Mouse (Mus musculus): ENCODE data around the gene Fbxo5. TPM values are rescaled to one million over a fixed set of nuclear protein-coding genes. Genes with fewer than 3 reads are reported as not detected.

Fbxo5 gene
- polyA plus RNA-seq, 1 experiment from 2014 or later: 78.7 TPM

- no peaks in the 10 kb centered on the region for H3K27me3 ChIP-seq (ENCODE audit: control insufficient read depth, insufficient read depth, low read depth, low read length)
- peaks cover 54% of the 10 kb centered on the region for H3K36me3 ChIP-seq (ENCODE audit: control insufficient read depth, insufficient read depth)
- no peak overlapping the region for H3K4me3 ChIP-seq (ENCODE audit: low read depth, low read length)
- no peak overlapping the region for H3K4me2 ChIP-seq (ENCODE audit: low read depth, low read length)
- no peaks in the 10 kb centered on the region for H3K9me3 ChIP-seq (replicated peaks; ENCODE audit: control insufficient read depth, low read length)
- no peak overlapping the region for H3K9ac ChIP-seq (ENCODE audit: low read depth, low read length)
- no peak for ATAC-seq (ENCODE audit: low read depth)
- peaks cover 17% of the 10 kb centered on the region for H3K4me1 ChIP-seq (ENCODE audit: control insufficient read depth, low read depth, low read length)
- 82% methylated on average over 3 of the region's 3 CpGs for WGBS (ENCODE audit: insufficient replicate concordance)
- H3K27ac ChIP-seq (ENCODE audit: low read length): no peak overlapping the region
Observed at GRCm38 (mm10) chr10:5818772-5819171, 13.4 kb upstream of the Fbxo5 start.

GRCm38 (mm10) chr10:5815968-5816367 is 10.6 kb upstream of the Fbxo5 start:
- Histone ChIP-seq H3K4me1 (ENCODE audit: control insufficient read depth, low read depth, low read length) (peaks cover under 1% of the 10 kb centered on the region), H3K4me2 (ENCODE audit: low read depth, low read length) (no peak overlapping the region), H3K36me3 (ENCODE audit: control insufficient read depth, insufficient read depth) (peaks cover 78% of the 10 kb centered on the region), H3K27me3 (ENCODE audit: control insufficient read depth, insufficient read depth, low read depth, low read length) (no peaks in the 10 kb centered on the region), H3K27ac (ENCODE audit: low read length) (no peak overlapping the region), H3K9ac (ENCODE audit: low read depth, low read length) (no peak overlapping the region), H3K9me3 (replicated peaks; ENCODE audit: control insufficient read depth, low read length) (no peaks in the 10 kb centered on the region), H3K4me3 (ENCODE audit: low read depth, low read length) (no peak overlapping the region)
- WGBS (ENCODE audit: insufficient replicate concordance): 83% methylated on average over 2 of the region's 2 CpGs
- no peak for ATAC-seq (ENCODE audit: low read depth)

GRCm38 (mm10) chr10:5813724-5814123 is 8.3 kb upstream of the Fbxo5 start:
- ATAC-seq (ENCODE audit: low read depth): no peak
- no peak overlapping the region for H3K4me2 ChIP-seq (ENCODE audit: low read depth, low read length)
- no peak overlapping the region for H3K27ac ChIP-seq (ENCODE audit: low read length)
- 86% methylated on average over 11 of the region's 11 CpGs for WGBS (ENCODE audit: insufficient replicate concordance)
- H3K4me3 ChIP-seq (ENCODE audit: low read depth, low read length): no peak overlapping the region
- H3K27me3 ChIP-seq (ENCODE audit: control insufficient read depth, insufficient read depth, low read depth, low read length): no peaks in the 10 kb centered on the region
- peaks cover 65% of the 10 kb centered on the region for H3K36me3 ChIP-seq (ENCODE audit: control insufficient read depth, insufficient read depth)
- H3K9ac ChIP-seq (ENCODE audit: low read depth, low read length): no peak overlapping the region
- H3K9me3 ChIP-seq (replicated peaks; ENCODE audit: control insufficient read depth, low read length): no peaks in the 10 kb centered on the region
- H3K4me1 ChIP-seq (ENCODE audit: control insufficient read depth, low read depth, low read length): no peaks in the 10 kb centered on the region

- H3K4me2 ChIP-seq (ENCODE audit: low read depth, low read length): peak overlapping the region; percentile 24; the same call in 1 of the 2 replicates
- no peak overlapping the region for H3K4me3 ChIP-seq (ENCODE audit: low read depth, low read length)
- peak overlapping the region; percentile 7; the same call in 1 of the 2 replicates for H3K9ac ChIP-seq (ENCODE audit: low read depth, low read length)
- H3K36me3 ChIP-seq (ENCODE audit: control insufficient read depth, insufficient read depth): peaks cover 15% of the 10 kb centered on the region
- no peak for ATAC-seq (ENCODE audit: low read depth)
- H3K9me3 ChIP-seq (replicated peaks; ENCODE audit: control insufficient read depth, low read length): no peaks in the 10 kb centered on the region
- H3K27ac ChIP-seq (ENCODE audit: low read length): peak overlapping the region; percentile 91; the same call in 1 of the 2 replicates
- no peaks in the 10 kb centered on the region for H3K27me3 ChIP-seq (ENCODE audit: control insufficient read depth, insufficient read depth, low read depth, low read length)
- WGBS (ENCODE audit: insufficient replicate concordance): 36% methylated on average over 2 of the region's 2 CpGs
- peaks cover 16% of the 10 kb centered on the region for H3K4me1 ChIP-seq (ENCODE audit: control insufficient read depth, low read depth, low read length)
Observed at GRCm38 (mm10) chr10:5807683-5808082, 2.3 kb upstream of the Fbxo5 start.

- H3K9ac ChIP-seq (ENCODE audit: low read depth, low read length): peak overlapping the region; percentile 69
- ATAC-seq (ENCODE audit: low read depth): no peak
- H3K4me2 ChIP-seq (ENCODE audit: low read depth, low read length): peak overlapping the region; percentile 78
- H3K4me3 ChIP-seq (ENCODE audit: low read depth, low read length): no peak overlapping the region
- H3K4me1 ChIP-seq (ENCODE audit: control insufficient read depth, low read depth, low read length): peaks cover 21% of the 10 kb centered on the region
- H3K9me3 ChIP-seq (replicated peaks; ENCODE audit: control insufficient read depth, low read length): no peaks in the 10 kb centered on the region
- H3K27ac ChIP-seq (ENCODE audit: low read length): peak overlapping the region; percentile 91
- H3K36me3 ChIP-seq (ENCODE audit: control insufficient read depth, insufficient read depth): peaks cover 15% of the 10 kb centered on the region
- WGBS (ENCODE audit: insufficient replicate concordance): 22% methylated on average over 4 of the region's 4 CpGs
- no peaks in the 10 kb centered on the region for H3K27me3 ChIP-seq (ENCODE audit: control insufficient read depth, insufficient read depth, low read depth, low read length)
Observed at GRCm38 (mm10) chr10:5806996-5807395, 1.6 kb upstream of the Fbxo5 start.

GRCm38 (mm10) chr10:5806416-5806815 is 1.0 kb upstream of the Fbxo5 start:
- peaks cover 27% of the 10 kb centered on the region for H3K4me1 ChIP-seq (ENCODE audit: control insufficient read depth, low read depth, low read length)
- peak overlapping the region; percentile 69 for H3K9ac ChIP-seq (ENCODE audit: low read depth, low read length)
- no peaks in the 10 kb centered on the region for H3K9me3 ChIP-seq (replicated peaks; ENCODE audit: control insufficient read depth, low read length)
- peak overlapping the region; percentile 97 for H3K4me3 ChIP-seq (ENCODE audit: low read depth, low read length)
- no peak for ATAC-seq (ENCODE audit: low read depth)
- H3K4me2 ChIP-seq (ENCODE audit: low read depth, low read length): peak overlapping the region; percentile 78
- H3K27me3 ChIP-seq (ENCODE audit: control insufficient read depth, insufficient read depth, low read depth, low read length): no peaks in the 10 kb centered on the region
- WGBS (ENCODE audit: insufficient replicate concordance): 7% methylated on average over 8 of the region's 8 CpGs
- peaks cover 15% of the 10 kb centered on the region for H3K36me3 ChIP-seq (ENCODE audit: control insufficient read depth, insufficient read depth)
- H3K27ac ChIP-seq (ENCODE audit: low read length): peak overlapping the region; percentile 91

- H3K27ac ChIP-seq (ENCODE audit: low read length): peak overlapping the region; percentile 91
- H3K4me2 ChIP-seq (ENCODE audit: low read depth, low read length): peak overlapping the region; percentile 78
- peaks cover 19% of the 10 kb centered on the region for H3K36me3 ChIP-seq (ENCODE audit: control insufficient read depth, insufficient read depth)
- peak overlapping the region; percentile 97 for H3K4me3 ChIP-seq (ENCODE audit: low read depth, low read length)
- under 1% methylated on average over 43 of the region's 43 CpGs for WGBS (ENCODE audit: insufficient replicate concordance)
- H3K4me1 ChIP-seq (ENCODE audit: control insufficient read depth, low read depth, low read length): peaks cover 33% of the 10 kb centered on the region
- H3K9ac ChIP-seq (ENCODE audit: low read depth, low read length): peak overlapping the region; percentile 69
- no peaks in the 10 kb centered on the region for H3K9me3 ChIP-seq (replicated peaks; ENCODE audit: control insufficient read depth, low read length)
- H3K27me3 ChIP-seq (ENCODE audit: control insufficient read depth, insufficient read depth, low read depth, low read length): no peaks in the 10 kb centered on the region
- ATAC-seq (ENCODE audit: low read depth): peak; percentile 83
Observed at GRCm38 (mm10) chr10:5805731-5806307, 419 bp upstream of the Fbxo5 start.

GRCm38 (mm10) chr10:5804691-5805156 is 676 bp downstream of the Fbxo5 start:
- Histone ChIP-seq H3K4me2 (ENCODE audit: low read depth, low read length) (peak overlapping the region; percentile 72), H3K9me3 (replicated peaks; ENCODE audit: control insufficient read depth, low read length) (no peaks in the 10 kb centered on the region), H3K36me3 (ENCODE audit: control insufficient read depth, insufficient read depth) (peaks cover 29% of the 10 kb centered on the region), H3K27me3 (ENCODE audit: control insufficient read depth, insufficient read depth, low read depth, low read length) (no peaks in the 10 kb centered on the region), H3K4me1 (ENCODE audit: control insufficient read depth, low read depth, low read length) (peaks cover 36% of the 10 kb centered on the region), H3K4me3 (ENCODE audit: low read depth, low read length) (peak overlapping the region; percentile 97), H3K27ac (ENCODE audit: low read length) (peak overlapping the region; percentile 96), H3K9ac (ENCODE audit: low read depth, low read length) (peak overlapping the region; percentile 92)
- WGBS (ENCODE audit: insufficient replicate concordance): under 1% methylated on average over 24 of the region's 24 CpGs
- no peak for ATAC-seq (ENCODE audit: low read depth)

GRCm38 (mm10) chr10:5803739-5804138 is 1.7 kb downstream of the Fbxo5 start:
- H3K4me3 ChIP-seq (ENCODE audit: low read depth, low read length): peak overlapping the region; percentile 97
- peak overlapping the region; percentile 30 for H3K9ac ChIP-seq (ENCODE audit: low read depth, low read length)
- no peaks in the 10 kb centered on the region for H3K9me3 ChIP-seq (replicated peaks; ENCODE audit: control insufficient read depth, low read length)
- H3K4me2 ChIP-seq (ENCODE audit: low read depth, low read length): peak overlapping the region; percentile 60
- no peak overlapping the region for H3K27ac ChIP-seq (ENCODE audit: low read length)
- peaks cover 34% of the 10 kb centered on the region for H3K36me3 ChIP-seq (ENCODE audit: control insufficient read depth, insufficient read depth)
- 3% methylated on average over 1 of the region's 1 CpGs for WGBS (ENCODE audit: insufficient replicate concordance)
- H3K4me1 ChIP-seq (ENCODE audit: control insufficient read depth, low read depth, low read length): peaks cover 36% of the 10 kb centered on the region
- ATAC-seq (ENCODE audit: low read depth): no peak
- no peaks in the 10 kb centered on the region for H3K27me3 ChIP-seq (ENCODE audit: control insufficient read depth, insufficient read depth, low read depth, low read length)

Measured in liver, embryonic 16.5 days (tissue).